Mouse (Mus musculus): Measurements from ENCODE around the gene Gbp10. TPM values are rescaled to one million over a fixed set of nuclear protein-coding genes. Genes with fewer than 3 reads are reported as not detected.
"Not testable (repeated sequence)": the region's sequence is repeated elsewhere in the genome, so short reads cannot be mapped to it uniquely, and the experiment has no call there.

The Gbp10 gene
- 1 to 10 TPM in 2 of 4 experiments, under 1 TPM in 2; 0.22 to 3.6 (median 0.87) TPM for total RNA-seq (2022)

GRCm38 (mm10) chr5:105239483-105240047 lies at the start of gene Gbp10:
Gene Gbp10 (minus strand): TSS chr5:105239533.
- peak; percentile 27 for DNase-seq (ENCODE audit: low spot score)

- not testable (repeated sequence) for DNase-seq (ENCODE audit: low spot score)
These were observed 21.3 kb upstream of the Gbp10 start for GRCm38 (mm10) chr5:105260673-105261072.

GRCm38 (mm10) chr5:105252491-105252890 lies 13.2 kb upstream of the Gbp10 start:
- no peak for DNase-seq (ENCODE audit: low spot score)

- not testable (repeated sequence) for DNase-seq (ENCODE audit: low spot score)
These were observed 5.4 kb upstream of the Gbp10 start for GRCm38 (mm10) chr5:105244741-105245140.

GRCm38 (mm10) chr5:105240982-105241381 lies 1.6 kb upstream of the Gbp10 start:
- DNase-seq (ENCODE audit: low spot score): not testable (repeated sequence)

- not testable (repeated sequence) for DNase-seq (ENCODE audit: low spot score)
These were observed 931 bp downstream of the Gbp10 start for GRCm38 (mm10) chr5:105238402-105238801.

- not testable (repeated sequence) for DNase-seq (ENCODE audit: low spot score)
These were observed 3.3 kb downstream of the Gbp10 start for GRCm38 (mm10) chr5:105236040-105236439.

- DNase-seq (ENCODE audit: low spot score): not testable (repeated sequence)
These were observed 30.4 kb downstream of the Gbp10 start for GRCm38 (mm10) chr5:105208957-105209356.

- DNase-seq (ENCODE audit: low spot score): not testable (repeated sequence)
These were observed 38.5 kb downstream of the Gbp10 start for GRCm38 (mm10) chr5:105200791-105201355.

GRCm38 (mm10) chr5:105199149-105199548 lies 40.2 kb downstream of the Gbp10 start:
- not testable (repeated sequence) for DNase-seq (ENCODE audit: low spot score)

GRCm38 (mm10) chr5:105197915-105198560 lies 41.3 kb downstream of the Gbp10 start:
- DNase-seq (ENCODE audit: low spot score): not testable (repeated sequence)

GRCm38 (mm10) chr5:105196308-105196707 lies 43.0 kb downstream of the Gbp10 start:
- DNase-seq (ENCODE audit: low spot score): not testable (repeated sequence)

- not testable (repeated sequence) for DNase-seq (ENCODE audit: low spot score)
These were observed 46.8 kb downstream of the Gbp10 start for GRCm38 (mm10) chr5:105192536-105192935.

- no peak for DNase-seq (ENCODE audit: low spot score)
These were observed 57.9 kb downstream of the Gbp10 start for GRCm38 (mm10) chr5:105181446-105181845.

Other genes with a start within 250 kb of the Gbp10 start
- gene Gbp9, start 100.0 kb downstream of the Gbp10 start, total RNA-seq (2022): 1 to 10 TPM; 6.5 to 9.4 (median 7.4) TPM
- gene Gbp8, start 100.0 kb downstream of the Gbp10 start, total RNA-seq (2022): under 1 TPM in 3 of 4 experiments, not detected in 1; 0.23 to 0.72 (median 0.47) TPM
- 1 to 10 TPM; 4.1 to 6.9 (median 5.7) TPM for gene Gbp4, start 99.9 kb downstream of the Gbp10 start, total RNA-seq (2022)
- 1 to 10 TPM in 1 of 4 experiments, under 1 TPM in 2, not detected in 1; 0.31 to 3.6 (median 0.71) TPM for gene Gm43302, start 54.2 kb upstream of the Gbp10 start, total RNA-seq (2022)
- 10 to 100 TPM in 3 of 4 experiments, 1 to 10 TPM in 1; 8.9 to 41.6 (median 17.9) TPM for gene Gbp6, start 54.2 kb upstream of the Gbp10 start, total RNA-seq (2022)
- gene Lrrc8b, start 176.2 kb upstream of the Gbp10 start, total RNA-seq (2022): 1 to 10 TPM; 3.9 to 5.6 (median 4.2) TPM

All from heart, adult 8-10 months (tissue).